Mouse (Mus musculus): ENCODE data around the gene Hc.

The Hc gene

GRCm38 (mm10) chr2:34978226-34978625, 83.0 kb downstream of the Hc start:
- CTCF ChIA-PET = no interaction called here

GRCm38 (mm10) chr2:34976945-34977658, 84.1 kb downstream of the Hc start:
- CTCF ChIA-PET = interaction anchor here (0.6 to 1.3 kb wide), 4 partner anchors 10 to 185 kb away, joined by 3 to 8 read pairs (median 3); partner anchors contain the start of gene Phf19

- CTCF ChIA-PET = interaction anchor here (1.3 kb wide), 2 partner anchors 12 to 63 kb away, joined by 3 read pairs; partner anchors contain the start of gene Phf19
Measured at GRCm38 (mm10) chr2:34976447-34976846, 84.8 kb downstream of the Hc start.

GRCm38 (mm10) chr2:34973087-34973486, 88.2 kb downstream of the Hc start:
- CTCF ChIA-PET = no interaction called here

- CTCF ChIA-PET = interaction anchor here (0.6 kb wide), 1 partner anchor 25 kb away, joined by 3 read pairs; no protein-coding TSS in a partner anchor
Measured at GRCm38 (mm10) chr2:34971080-34971888, 90.0 kb downstream of the Hc start.

GRCm38 (mm10) chr2:34970092-34970750, 91.0 kb downstream of the Hc start:
- CTCF ChIA-PET = no interaction called here

GRCm38 (mm10) chr2:34969166-34969565, 92.1 kb downstream of the Hc start:
- CTCF ChIA-PET = interaction anchor here (0.7 kb wide), 3 partner anchors 10 to 120 kb away, joined by 4 read pairs; no protein-coding TSS in a partner anchor

- CTCF ChIA-PET = no interaction called here
Measured at GRCm38 (mm10) chr2:34966243-34966934, 94.8 kb downstream of the Hc start.

GRCm38 (mm10) chr2:34965806-34966205, 95.4 kb downstream of the Hc start:
- CTCF ChIA-PET = interaction anchor here (0.6 kb wide), 1 partner anchor 53 kb away, joined by 3 read pairs; no protein-coding TSS in a partner anchor

- CTCF ChIA-PET = interaction anchor here (0.6 to 1.4 kb wide), 2 partner anchors 11 to 53 kb away, joined by 3 read pairs; no protein-coding TSS in a partner anchor
Measured at GRCm38 (mm10) chr2:34965293-34965692, 95.9 kb downstream of the Hc start.

GRCm38 (mm10) chr2:34964651-34965050, 96.6 kb downstream of the Hc start:
- CTCF ChIA-PET = interaction anchor here (1.4 kb wide), 1 partner anchor 11 kb away, joined by 3 read pairs; no protein-coding TSS in a partner anchor

GRCm38 (mm10) chr2:34964230-34964629, 97.0 kb downstream of the Hc start:
- CTCF ChIA-PET = interaction anchor here (0.7 to 1.4 kb wide), 2 partner anchors 12 to 116 kb away, joined by 3 read pairs; no protein-coding TSS in a partner anchor

GRCm38 (mm10) chr2:34963371-34963956, 97.8 kb downstream of the Hc start:
- CTCF ChIA-PET = interaction anchor here (0.7 to 1.3 kb wide), 2 partner anchors 49 to 115 kb away, joined by 3 read pairs; no protein-coding TSS in a partner anchor

GRCm38 (mm10) chr2:34962893-34963292, 98.3 kb downstream of the Hc start:
- CTCF ChIA-PET = interaction anchor here (1.2 to 1.3 kb wide), 2 partner anchors 11 to 48 kb away, joined by 3 read pairs; no protein-coding TSS in a partner anchor

- CTCF ChIA-PET = interaction anchor here (1.0 to 1.3 kb wide), 3 partner anchors 11 to 48 kb away, joined by 3 to 4 read pairs (median 3); no protein-coding TSS in a partner anchor
Measured at GRCm38 (mm10) chr2:34962211-34962610, 99.0 kb downstream of the Hc start.

- CTCF ChIA-PET = interaction anchor here (0.5 to 1.2 kb wide), 4 partner anchors 10 to 207 kb away, joined by 3 to 4 read pairs (median 3); no protein-coding TSS in a partner anchor
Measured at GRCm38 (mm10) chr2:34961481-34962036, 99.7 kb downstream of the Hc start, which contains the start of gene Traf1. Traf1 (minus strand) TSS chr2:34961772.

GRCm38 (mm10) chr2:34960966-34961365, 100.3 kb downstream of the Hc start:
- CTCF ChIA-PET = interaction anchor here (0.5 to 1.0 kb wide), 3 partner anchors 20 to 207 kb away, joined by 3 read pairs; no protein-coding TSS in a partner anchor

GRCm38 (mm10) chr2:34960466-34960865, 100.8 kb downstream of the Hc start:
- CTCF ChIA-PET = interaction anchor here (0.6 kb wide), 1 partner anchor 59 kb away, joined by 3 read pairs; no protein-coding TSS in a partner anchor

- CTCF ChIA-PET = no interaction called here
Measured at GRCm38 (mm10) chr2:34958582-34958981, 102.7 kb downstream of the Hc start.

- CTCF ChIA-PET = interaction anchor here (0.9 kb wide), 1 partner anchor 48 kb away, joined by 5 read pairs; no protein-coding TSS in a partner anchor
Measured at GRCm38 (mm10) chr2:34958036-34958435, 103.2 kb downstream of the Hc start.
